Mouse (Mus musculus) brain, adult 2 months (tissue): ENCODE measurements at regions not wholly inside any gene's neighbourhood (a gene's known extent, or its start where the extent isn't known, plus 50 kb on each side); places are given as distances from the start of the nearest gene placed in this dataset.
"Not testable (repeated sequence)": the region's sequence is repeated elsewhere in the genome, so short reads cannot be mapped to it uniquely, and the experiment has no call there.

Experiments
- DNase-seq: peaks from one replicate; pipeline ENCODE4 v3.0.0; 2011; ENCODE audit warnings: low read depth, low spot score

- DNase-seq = peak; percentile 6
These were observed 378.2 kb downstream of the Pcdh20 start for GRCm38 (mm10) chr14:88092967-88093366.

DNA sequence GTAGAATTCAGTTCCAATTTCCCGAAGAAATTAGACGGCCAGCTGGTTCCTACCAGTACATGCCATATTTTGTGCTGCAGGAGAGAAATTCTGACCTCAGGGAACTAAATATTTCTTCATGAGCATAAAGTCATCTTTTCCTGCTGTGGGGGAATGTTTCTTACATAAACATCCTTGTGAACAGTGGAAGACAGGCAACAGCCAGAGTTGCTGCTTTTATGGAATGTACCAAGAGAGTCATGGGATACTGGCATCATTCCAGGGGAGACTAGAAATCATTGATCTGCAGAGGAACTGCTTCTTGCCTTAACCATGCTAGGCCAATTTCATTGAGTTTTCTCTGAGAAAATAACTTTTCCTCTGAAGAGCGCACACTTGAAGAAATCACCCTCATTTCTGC lies 386.3 kb downstream of the Pcdh20 start:
- no peak for DNase-seq

GRCm38 (mm10) chr14:88072880-88073468 lies 398.2 kb downstream of the Pcdh20 start:
- DNase-seq = no peak

- DNase-seq = not testable (repeated sequence)
These were observed 423.6 kb downstream of the Pcdh20 start for GRCm38 (mm10) chr14:88047586-88047985.

- no peak for DNase-seq
These were observed 457.3 kb downstream of the Pcdh20 start for GRCm38 (mm10) chr14:88013882-88014281.

DNA sequence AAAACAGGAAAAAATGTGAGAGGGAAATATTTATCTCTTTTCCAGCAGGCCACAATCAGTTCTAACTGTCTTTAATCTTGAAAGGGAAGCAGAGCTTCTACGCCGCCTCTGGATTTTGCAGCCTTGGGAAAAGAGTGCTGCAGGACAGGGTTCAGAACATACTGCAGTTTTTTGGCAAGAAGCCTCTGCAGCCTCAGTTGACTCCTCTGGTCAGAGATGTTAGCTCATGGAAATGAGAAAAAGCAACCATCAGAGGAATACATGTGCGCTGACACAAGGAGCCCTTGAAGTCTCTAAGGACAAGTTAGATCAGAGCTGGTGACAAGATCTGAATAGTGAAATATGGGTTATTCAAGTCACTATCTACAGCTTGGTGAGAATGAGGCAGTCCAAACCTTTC lies 458.0 kb downstream of the Pcdh20 start:
- no peak for DNase-seq

DNA sequence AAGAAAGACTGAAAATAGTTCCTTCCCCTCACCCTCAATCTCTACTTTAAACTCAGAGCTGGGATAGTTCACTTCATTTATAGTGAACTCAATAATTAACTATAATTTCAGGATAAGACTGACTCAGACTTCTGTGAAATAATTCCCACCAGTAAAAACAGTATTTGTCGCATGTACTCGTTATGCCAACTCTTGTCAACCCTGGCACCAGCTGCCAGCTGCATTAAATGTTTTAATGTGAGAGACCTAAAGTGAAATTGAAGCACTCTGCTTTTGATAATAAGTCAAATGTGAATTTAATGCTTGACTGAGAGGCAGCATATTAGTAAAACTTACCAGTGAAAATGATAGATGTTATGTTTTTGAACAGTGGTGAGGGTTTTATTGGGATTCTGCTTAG lies 474.6 kb downstream of the Pcdh20 start:
- peak; percentile 23 for DNase-seq
